Mouse (Mus musculus) brain, embryonic 14.5 days (tissue): ENCODE measurements around the gene Xaf1. TPM values are rescaled to one million over a fixed set of nuclear protein-coding genes. Genes with fewer than 3 reads are reported as not detected.
A peak's percentile ranks its signal among the peaks of the same experiment; 100 is the strongest.

Experiments
- DNase-seq: peaks from one replicate; pipeline ENCODE4 v3.0.0-alpha.2; 2011; ENCODE audit warnings: low read depth
- CTCF ChIP-seq: fragments of 200-500 bp; IDR thresholded peaks from 2 replicates; pipeline ENCODE4 v1.5.1; 2012; ENCODE audit warnings: inconsistent platforms, mild to moderate bottlenecking, moderate library complexity, borderline replicate concordance; ENCODE audit not compliant: insufficient read depth, insufficient read length; ENCODE audit errors: extremely low read depth
- POLR2A ChIP-seq: fragments of 200-500 bp; IDR thresholded peaks from 2 replicates; pipeline ENCODE4 v1.6.1; 2012; ENCODE audit warnings: mild to moderate bottlenecking, inconsistent platforms, borderline replicate concordance; ENCODE audit not compliant: poor library complexity, insufficient read depth, insufficient read length, severe bottlenecking; ENCODE audit errors: extremely low read depth
- polyA plus RNA-seq: library from polyadenylated mRNA; depleted of rRNA; stranded (reverse); fragments of >200 nt; gene quantifications from 2 replicates; pipeline ENCODE4 v1.2.3, GENCODE M21; 2012; rRNA removed

Xaf1 gene
- polyA plus RNA-seq, result 0.62 and 1.4 TPM in 2 replicates

- DNase-seq, result peak; percentile 9
- TF ChIP-seq CTCF, result no peak
- no peak for TF ChIP-seq POLR2A
Observed at GRCm38 (mm10) chr11:72301334-72301733, at the start of gene Xaf1. Gene Xaf1, plus strand, starts transcription at chr11:72301629.

- TF ChIP-seq POLR2A, result no peak
- TF ChIP-seq CTCF, result no peak
Observed at GRCm38 (mm10) chr11:72255629-72256028, 45.8 kb upstream of the Xaf1 start.

GRCm38 (mm10) chr11:72256441-72256840 lies 45.0 kb upstream of the Xaf1 start:
- no peak for DNase-seq

More at GRCm38 (mm10) chr11:72255629-72256028, 45.8 kb upstream of the Xaf1 start:
- no peak for DNase-seq

GRCm38 (mm10) chr11:72265483-72265882 lies 35.9 kb upstream of the Xaf1 start:
- TF ChIP-seq POLR2A (no peak), CTCF (no peak)
- peak; percentile 42 for DNase-seq

More at GRCm38 (mm10) chr11:72256441-72256840, 45.0 kb upstream of the Xaf1 start:
- TF ChIP-seq CTCF, result no peak
- TF ChIP-seq POLR2A, result no peak

- DNase-seq, result peak; percentile 84
- TF ChIP-seq POLR2A (no peak), CTCF (peak; percentile 59)
Observed at GRCm38 (mm10) chr11:72266207-72266959, 35.0 kb upstream of the Xaf1 start.

GRCm38 (mm10) chr11:72266960-72267560 lies 34.4 kb upstream of the Xaf1 start, which contains the start of gene Slc13a5:
Gene Slc13a5, minus strand, starts transcription at chr11:72267222.
- DNase-seq, result no peak
- no peak for TF ChIP-seq POLR2A
- TF ChIP-seq CTCF, result peak; percentile 7; the same call in 1 of the 2 replicates

- no peak for DNase-seq
- TF ChIP-seq POLR2A (no peak), CTCF (no peak)
Observed at GRCm38 (mm10) chr11:72271761-72272160, 29.7 kb upstream of the Xaf1 start.

GRCm38 (mm10) chr11:72273341-72273740 lies 28.1 kb upstream of the Xaf1 start:
- peak; percentile 3 for DNase-seq
- TF ChIP-seq POLR2A (no peak), CTCF (no peak)

- TF ChIP-seq POLR2A (no peak), CTCF (no peak)
- no peak for DNase-seq
Observed at GRCm38 (mm10) chr11:72281143-72281851, 20.1 kb upstream of the Xaf1 start.

- peak; percentile 69 for DNase-seq
- TF ChIP-seq CTCF (no peak), POLR2A (no peak)
Observed at GRCm38 (mm10) chr11:72281852-72282400, 19.5 kb upstream of the Xaf1 start.
